Mouse (Mus musculus): ENCODE measurements around the gene 1700008O03Rik. TPM values are rescaled to one million over a fixed set of nuclear protein-coding genes. Genes with fewer than 3 reads are reported as not detected.

Gene 1700008O03Rik
- polyA plus RNA-seq, 1 experiment from 2014 or later, result 1.7 TPM

DNA sequence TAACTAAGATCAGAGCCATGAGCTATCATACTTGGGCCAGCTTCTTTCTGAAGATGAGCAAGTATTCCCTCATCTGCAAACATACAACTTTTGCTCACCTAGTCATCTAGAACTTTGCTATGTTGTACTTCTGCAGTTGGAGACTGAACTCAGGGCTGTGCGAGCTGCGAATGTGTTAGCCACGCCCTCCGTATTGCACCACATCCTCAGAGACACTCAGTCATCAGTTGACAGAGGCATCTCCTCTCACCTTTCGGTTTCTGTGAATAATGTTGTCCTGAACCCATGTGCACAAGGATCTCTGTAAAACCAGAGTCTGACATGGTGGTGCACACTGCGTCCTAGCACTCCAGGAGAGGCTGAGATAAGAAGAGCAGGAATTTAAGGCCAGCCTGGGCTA lies 16.1 kb upstream of the 1700008O03Rik start:
- H3K36me3 ChIP-seq, result no peaks in the 10 kb centered on the region
- WGBS, result 83% methylated on average over 6 of the region's 6 CpGs

DNA sequence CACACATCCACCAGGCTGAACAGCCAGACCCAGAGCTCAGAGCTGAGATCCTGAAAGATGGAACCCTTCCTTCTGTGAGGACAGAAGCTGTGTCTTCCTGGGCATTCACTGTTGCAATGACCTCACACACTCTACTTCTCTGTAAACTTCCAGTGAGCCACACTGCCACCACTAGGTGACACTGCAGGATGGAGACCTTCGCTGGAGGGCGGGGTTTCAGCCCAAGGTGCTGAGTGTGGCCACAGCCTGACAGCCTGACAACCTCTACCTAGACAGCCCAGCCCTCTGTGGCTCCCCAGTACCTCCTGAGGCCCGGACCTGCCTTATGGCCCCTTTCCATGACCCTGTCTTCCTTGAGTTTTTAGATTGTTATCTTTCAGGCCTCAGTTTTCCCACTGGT lies 12.9 kb upstream of the 1700008O03Rik start:
- WGBS, result 12% methylated on average over 3 of the region's 3 CpGs
- peaks cover 27% of the 10 kb centered on the region for H3K27me3 ChIP-seq (ENCODE audit: low read depth, poor library complexity, severe bottlenecking)
- DNase-seq (ENCODE audit: low spot score), result peak; percentile 61
- H3K4me3 ChIP-seq, result no peak overlapping the region; the same call in 1 of the 2 replicates
- no peaks in the 10 kb centered on the region for H3K36me3 ChIP-seq
- H3K9me3 ChIP-seq (replicated peaks), result no peaks in the 10 kb centered on the region
- no peak overlapping the region for H3K27ac ChIP-seq (replicated peaks)
- peaks cover 12% of the 10 kb centered on the region for H3K4me1 ChIP-seq

More for the DNA sequence above, 16.1 kb upstream of the 1700008O03Rik start:
- Histone ChIP-seq H3K4me1 (peaks cover 24% of the 10 kb centered on the region), H3K27ac (replicated peaks) (no peak overlapping the region), H3K4me3 (no peak overlapping the region), H3K9me3 (replicated peaks) (no peaks in the 10 kb centered on the region), H3K27me3 (ENCODE audit: low read depth, poor library complexity, severe bottlenecking) (peaks cover 34% of the 10 kb centered on the region)
- no peak for DNase-seq (ENCODE audit: low spot score)

- H3K4me3 ChIP-seq, result no peak overlapping the region
- no peaks in the 10 kb centered on the region for H3K36me3 ChIP-seq
- H3K4me1 ChIP-seq, result 0 out of 2 replicates have a peak, but pooled peaks cover under 1% of the 10 kb centered on the region
- no peaks in the 10 kb centered on the region for H3K9me3 ChIP-seq (replicated peaks)
- no peak overlapping the region for H3K27ac ChIP-seq (replicated peaks)
- WGBS, result 95% methylated on average over 17 of the region's 17 CpGs
- no peak for DNase-seq (ENCODE audit: low spot score)
- H3K27me3 ChIP-seq (ENCODE audit: low read depth, poor library complexity, severe bottlenecking), result peaks cover 12% of the 10 kb centered on the region
These were observed 7.7 kb upstream of the 1700008O03Rik start for GRCm38 (mm10) chr7:44393284-44393683.

GRCm38 (mm10) chr7:44392341-44392740 lies 6.7 kb upstream of the 1700008O03Rik start:
- no peak for DNase-seq (ENCODE audit: low spot score)
- no peaks in the 10 kb centered on the region for H3K9me3 ChIP-seq (replicated peaks)
- WGBS, result 86% methylated on average over 14 of the region's 14 CpGs
- peaks cover 21% of the 10 kb centered on the region for H3K27me3 ChIP-seq (ENCODE audit: low read depth, poor library complexity, severe bottlenecking)
- no peak overlapping the region for H3K27ac ChIP-seq (replicated peaks)
- no peaks in the 10 kb centered on the region for H3K36me3 ChIP-seq
- H3K4me3 ChIP-seq, result no peak overlapping the region
- no peaks in the 10 kb centered on the region for H3K4me1 ChIP-seq

- WGBS, result 92% methylated on average over 4 of the region's 4 CpGs
- Histone ChIP-seq H3K36me3 (no peaks in the 10 kb centered on the region), H3K4me3 (no peak overlapping the region), H3K27ac (replicated peaks) (no peak overlapping the region), H3K9me3 (replicated peaks) (no peaks in the 10 kb centered on the region), H3K4me1 (no peaks in the 10 kb centered on the region), H3K27me3 (ENCODE audit: low read depth, poor library complexity, severe bottlenecking) (peaks cover 17% of the 10 kb centered on the region)
- no peak for DNase-seq (ENCODE audit: low spot score)
These were observed 6.2 kb upstream of the 1700008O03Rik start for GRCm38 (mm10) chr7:44391831-44392230.

GRCm38 (mm10) chr7:44384716-44385059 lies 932 bp downstream of the 1700008O03Rik start:
- H3K4me1 ChIP-seq, result peaks cover 21% of the 10 kb centered on the region
- peak overlapping the region; percentile 81 for H3K27ac ChIP-seq (replicated peaks)
- peaks cover 50% of the 10 kb centered on the region for H3K27me3 ChIP-seq (ENCODE audit: low read depth, poor library complexity, severe bottlenecking)
- peak overlapping the region; percentile 71 for H3K4me3 ChIP-seq
- DNase-seq (ENCODE audit: low spot score), result no peak
- no peaks in the 10 kb centered on the region for H3K36me3 ChIP-seq
- 1% methylated on average over 17 of the region's 17 CpGs for WGBS
- H3K9me3 ChIP-seq (replicated peaks), result no peaks in the 10 kb centered on the region

DNA sequence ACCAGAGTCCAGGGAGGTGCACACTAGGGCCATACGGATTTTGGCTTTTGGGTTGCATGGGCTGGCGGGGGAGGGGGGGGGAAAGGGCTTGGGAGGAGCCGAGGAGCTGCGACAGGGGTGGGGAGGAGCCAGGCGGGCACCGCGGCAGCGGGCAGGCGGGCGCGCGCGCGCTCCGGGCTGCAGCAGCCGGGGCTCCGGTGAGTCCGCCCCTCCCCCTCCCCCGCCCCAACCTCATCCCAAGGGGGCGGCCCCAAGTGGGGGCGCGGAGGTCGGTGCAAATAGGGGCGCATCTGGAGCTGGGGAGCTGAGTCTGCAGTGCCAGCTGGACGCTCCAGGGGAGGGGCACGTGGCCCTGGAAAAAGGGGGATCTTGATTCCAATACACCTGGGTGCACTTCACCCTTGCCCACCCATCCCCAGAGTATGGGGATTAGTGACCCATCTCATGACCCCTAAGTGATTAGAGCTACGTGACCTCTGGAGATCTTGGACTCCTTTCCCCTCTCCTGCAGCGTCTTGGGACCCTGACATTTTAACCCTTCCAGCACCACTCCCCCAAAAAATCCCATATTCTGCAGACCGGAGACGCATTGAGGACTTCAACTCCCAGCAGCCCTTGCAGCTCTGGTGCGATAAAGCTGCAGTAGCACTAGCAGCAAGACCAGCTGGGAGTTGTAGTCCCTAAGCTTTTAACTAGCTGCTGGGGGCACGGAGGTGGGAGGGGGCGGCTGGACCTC lies 1.5 kb downstream of the 1700008O03Rik start, which contains the start of gene Syt3:
Gene Syt3 (plus strand): TSS at position 123 of the 736 bp plus-strand sequence.
- DNase-seq (ENCODE audit: low spot score), result peak; percentile 76
- Histone ChIP-seq H3K4me3 (peak within 1 kb of the TSS; percentile 71), H3K9me3 (replicated peaks) (no peaks in the 10 kb centered on the region), H3K4me1 (peaks cover 21% of the 10 kb centered on the region), H3K27ac (replicated peaks) (peak within 1 kb of the TSS; percentile 81), H3K27me3 (ENCODE audit: low read depth, poor library complexity, severe bottlenecking) (peaks cover 50% of the 10 kb centered on the region), H3K36me3 (no peaks in the 10 kb centered on the region)
- WGBS, result under 1% methylated on average over 31 of the region's 33 CpGs

DNA sequence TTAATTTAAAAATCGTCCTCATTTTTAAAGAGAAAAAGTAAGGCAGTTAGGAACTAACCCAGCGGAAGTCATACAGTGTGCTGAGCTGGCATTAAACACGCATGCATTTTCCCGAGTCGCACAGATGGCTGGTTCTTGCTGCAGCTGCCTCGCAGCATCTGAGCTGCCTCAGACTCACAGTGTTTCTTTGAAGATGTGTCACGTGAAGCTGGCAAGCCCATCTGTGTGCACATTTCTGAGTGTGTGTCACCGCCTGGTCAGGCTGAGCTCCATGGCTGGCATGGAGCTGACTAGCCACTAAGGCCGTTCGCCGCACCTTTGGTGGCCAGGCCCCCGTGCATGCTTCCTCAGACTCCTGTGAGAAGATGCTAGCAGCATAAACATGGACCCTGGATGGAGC lies 3.1 kb downstream of the 1700008O03Rik start:
- H3K27ac ChIP-seq (replicated peaks), result no peak overlapping the region
- H3K27me3 ChIP-seq (ENCODE audit: low read depth, poor library complexity, severe bottlenecking), result peaks cover 43% of the 10 kb centered on the region
- H3K4me3 ChIP-seq, result no peak overlapping the region
- H3K4me1 ChIP-seq, result peaks cover 21% of the 10 kb centered on the region
- no peaks in the 10 kb centered on the region for H3K9me3 ChIP-seq (replicated peaks)
- no peak for DNase-seq (ENCODE audit: low spot score)
- 83% methylated on average over 12 of the region's 12 CpGs for WGBS
- H3K36me3 ChIP-seq, result no peaks in the 10 kb centered on the region

DNA sequence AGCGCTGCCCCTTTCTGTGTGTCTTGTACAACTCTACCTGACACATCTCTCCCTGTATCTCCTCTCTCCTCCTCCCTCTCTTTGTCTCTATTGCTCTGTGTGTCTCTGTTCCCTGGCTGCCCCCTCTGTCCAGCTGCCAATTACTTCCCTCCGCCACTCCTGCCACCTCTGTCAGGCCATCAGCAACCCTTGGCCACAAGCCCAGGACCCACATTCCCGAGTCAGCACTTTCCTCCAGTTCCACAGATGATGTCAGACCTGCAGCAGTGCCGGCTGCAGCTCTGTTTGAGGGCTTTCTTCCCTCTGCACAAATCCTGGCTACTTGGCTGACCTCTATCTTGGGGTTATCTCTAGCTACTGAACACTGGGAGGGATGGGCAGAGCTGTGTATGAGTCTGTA lies 7.3 kb downstream of the 1700008O03Rik start:
- DNase-seq (ENCODE audit: low spot score), result no peak
- peaks cover 22% of the 10 kb centered on the region for H3K4me1 ChIP-seq
- WGBS, result 78% methylated on average over 4 of the region's 4 CpGs
- no peaks in the 10 kb centered on the region for H3K36me3 ChIP-seq
- peaks cover 8% of the 10 kb centered on the region for H3K27me3 ChIP-seq (ENCODE audit: low read depth, poor library complexity, severe bottlenecking)
- no peaks in the 10 kb centered on the region for H3K9me3 ChIP-seq (replicated peaks)
- no peak overlapping the region for H3K27ac ChIP-seq (replicated peaks)
- no peak overlapping the region for H3K4me3 ChIP-seq

- Histone ChIP-seq H3K9me3 (replicated peaks) (no peaks in the 10 kb centered on the region), H3K4me1 (peaks cover 25% of the 10 kb centered on the region), H3K27me3 (ENCODE audit: low read depth, poor library complexity, severe bottlenecking) (no peaks in the 10 kb centered on the region), H3K27ac (replicated peaks) (no peak overlapping the region), H3K36me3 (no peaks in the 10 kb centered on the region), H3K4me3 (no peak overlapping the region)
- 51% methylated on average over 3 of the region's 3 CpGs for WGBS
- no peak for DNase-seq (ENCODE audit: low spot score)
These were observed 9.8 kb downstream of the 1700008O03Rik start for GRCm38 (mm10) chr7:44375793-44376192.

DNA sequence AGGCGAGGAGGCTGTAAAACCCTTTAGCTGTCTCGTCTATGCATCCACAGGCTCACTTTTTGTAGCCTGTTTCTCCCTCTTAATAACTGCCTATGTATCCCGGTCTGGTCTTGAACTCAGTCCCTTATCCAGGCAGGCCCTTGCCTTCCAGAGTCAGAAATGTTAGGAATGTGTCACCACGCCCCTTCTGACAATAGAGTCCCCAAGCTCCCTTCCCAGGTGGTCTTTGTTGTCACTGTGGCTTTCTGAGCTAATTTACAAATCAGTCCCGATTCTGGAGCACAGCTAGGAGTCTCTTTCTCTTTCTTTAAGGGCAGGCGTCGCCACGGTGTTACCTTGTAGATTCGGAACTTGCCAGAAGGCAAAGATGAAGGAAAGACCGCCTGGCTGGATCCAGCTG lies 10.4 kb downstream of the 1700008O03Rik start:
- peak; percentile 40 for DNase-seq (ENCODE audit: low spot score)

DNA sequence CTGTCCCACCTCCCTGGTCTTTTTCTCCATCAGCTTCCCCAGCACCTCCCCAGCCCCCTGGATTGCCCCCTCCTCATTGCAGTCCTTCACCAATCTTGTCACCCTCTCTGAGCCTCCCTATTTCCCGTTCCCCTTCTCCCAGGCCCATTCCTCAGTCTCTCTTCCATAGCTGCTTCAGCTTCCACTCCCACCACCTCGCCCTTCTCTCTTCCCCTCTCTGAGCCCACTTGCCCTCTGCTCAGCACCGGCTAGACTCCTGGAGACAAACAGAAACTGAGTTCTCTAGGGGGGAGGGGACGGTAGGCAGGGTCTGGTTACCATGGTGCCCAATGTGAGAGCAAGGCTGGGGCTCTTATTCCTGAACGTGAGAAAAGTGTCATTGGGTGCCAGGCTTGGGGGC lies 10.9 kb downstream of the 1700008O03Rik start:
- Histone ChIP-seq H3K4me1 (peaks cover 25% of the 10 kb centered on the region), H3K36me3 (no peaks in the 10 kb centered on the region), H3K4me3 (peak overlapping the region; percentile 77), H3K27me3 (ENCODE audit: low read depth, poor library complexity, severe bottlenecking) (no peaks in the 10 kb centered on the region), H3K9me3 (replicated peaks) (no peaks in the 10 kb centered on the region), H3K27ac (replicated peaks) (peak overlapping the region; percentile 92)
- peak; percentile 68 for DNase-seq (ENCODE audit: low spot score)
- 0% methylated on average over 5 of the region's 5 CpGs for WGBS

More for the DNA sequence above, 10.4 kb downstream of the 1700008O03Rik start:
- WGBS, result 3% methylated on average over 10 of the region's 10 CpGs
- Histone ChIP-seq H3K27me3 (ENCODE audit: low read depth, poor library complexity, severe bottlenecking) (no peaks in the 10 kb centered on the region), H3K27ac (replicated peaks) (peak overlapping the region; percentile 92), H3K9me3 (replicated peaks) (no peaks in the 10 kb centered on the region), H3K4me1 (peaks cover 25% of the 10 kb centered on the region), H3K4me3 (peak overlapping the region; percentile 77), H3K36me3 (no peaks in the 10 kb centered on the region)

- Histone ChIP-seq H3K4me3 (peak overlapping the region; percentile 77), H3K27me3 (ENCODE audit: low read depth, poor library complexity, severe bottlenecking) (no peaks in the 10 kb centered on the region), H3K9me3 (replicated peaks) (no peaks in the 10 kb centered on the region), H3K4me1 (peaks cover 25% of the 10 kb centered on the region), H3K27ac (replicated peaks) (peak overlapping the region; percentile 92), H3K36me3 (no peaks in the 10 kb centered on the region)
- DNase-seq (ENCODE audit: low spot score), result peak; percentile 83
- WGBS, result under 1% methylated on average over 19 of the region's 19 CpGs
These were observed 11.5 kb downstream of the 1700008O03Rik start for GRCm38 (mm10) chr7:44373889-44374652.

All from midbrain, embryonic 10.5 days (tissue).